Mouse (Mus musculus) kidney, embryonic 16.5 days (tissue): Measurements from ENCODE around the gene Nkain2. TPM values are rescaled to one million over a fixed set of nuclear protein-coding genes. Genes with fewer than 3 reads are reported as not detected.

Experiments
- ATAC-seq: fragments of 200-750 bp; cut with Nextera tagmentation; 2 replicates; pipeline ENCODE4 v1.8.0; 2017; ENCODE audit warnings: moderate TSS enrichment; ENCODE audit not compliant: low FRiP score, low TSS enrichment
- H3K27ac ChIP-seq: fragments of 300-500 bp; sonication (generic); 2 replicates; pipeline ENCODE4 v1.5.1; 2014; ENCODE audit warnings: low read length
- H3K27me3 ChIP-seq: fragments of 300-500 bp; sonication (generic); 2 replicates; pipeline ENCODE4 v1.6.1; 2014; ENCODE audit warnings: low read length, control low read depth, mixed read lengths; ENCODE audit not compliant: insufficient read depth
- H3K36me3 ChIP-seq: fragments of 300-500 bp; sonication (generic); 2 replicates; pipeline ENCODE4 v1.6.1; 2014; ENCODE audit warnings: low read length, control low read depth, mixed read lengths; ENCODE audit not compliant: insufficient read depth
- H3K4me1 ChIP-seq: fragments of 300-500 bp; sonication (generic); 2 replicates; pipeline ENCODE4 v1.6.1; 2014; ENCODE audit warnings: low read length, control low read depth, mixed read lengths; ENCODE audit not compliant: insufficient read depth
- H3K4me2 ChIP-seq: fragments of 300-500 bp; sonication (generic); replicated peaks from 2 replicates; pipeline ENCODE4 v1.6.1; 2014; ENCODE audit warnings: low read depth, low read length
- H3K4me3 ChIP-seq: fragments of 300-500 bp; sonication (generic); 2 replicates; pipeline ENCODE4 v1.5.1; 2014; ENCODE audit warnings: mild to moderate bottlenecking, low read length
- H3K9ac ChIP-seq: fragments of 300-500 bp; sonication (generic); replicated peaks from 2 replicates; pipeline ENCODE4 v1.6.1; 2014; ENCODE audit warnings: low read length
- H3K9me3 ChIP-seq: fragments of 300-500 bp; sonication (generic); 2 replicates; pipeline ENCODE4 v1.6.1; 2016; ENCODE audit warnings: low read length, control low read depth
- WGBS: fragments of 180-500 bp; shearing (Covaris S2); extraction: QIAGEN DNeasy Blood & Tissue Kit; methylation state at CpG from one replicate; pipeline ENCODE4 v1.1.7; 2014; 5-methylcytosine and 5-hydroxymethylcytosine counted together
- polyA plus RNA-seq: library from polyadenylated mRNA; unstranded; fragments of >200 nt; fragmentation: Nextera tagmentation; extraction: Ambion mirVana; gene quantifications from 2 replicates; pipeline ENCODE4 v1.2.1, GENCODE M21; 2015

The Nkain2 gene
- polyA plus RNA-seq, 1 experiment from 2014 or later = 0.24 TPM

- WGBS = 74% methylated on average over 4 of the region's 4 CpGs
- H3K4me2 ChIP-seq = no peak overlapping the region
- H3K9me3 ChIP-seq = no peaks in the 10 kb centered on the region
- no peaks in the 10 kb centered on the region for H3K36me3 ChIP-seq
- H3K9ac ChIP-seq = no peak overlapping the region
- H3K27me3 ChIP-seq = no peaks in the 10 kb centered on the region
- no peak for ATAC-seq
- H3K4me3 ChIP-seq = no peak overlapping the region
- no peak overlapping the region for H3K27ac ChIP-seq
- no peaks in the 10 kb centered on the region for H3K4me1 ChIP-seq
These were observed 646.9 kb downstream of the Nkain2 start for GRCm38 (mm10) chr10:32243266-32243882.

- Histone ChIP-seq H3K9ac (no peak overlapping the region), H3K9me3 (no peaks in the 10 kb centered on the region), H3K4me1 (no peaks in the 10 kb centered on the region), H3K4me2 (no peak overlapping the region), H3K27me3 (no peaks in the 10 kb centered on the region), H3K27ac (no peak overlapping the region), H3K36me3 (no peaks in the 10 kb centered on the region), H3K4me3 (no peak overlapping the region)
- no peak for ATAC-seq
These were observed 649.1 kb downstream of the Nkain2 start for GRCm38 (mm10) chr10:32241168-32241567.

GRCm38 (mm10) chr10:32182951-32183350 is 707.3 kb downstream of the Nkain2 start:
- Histone ChIP-seq H3K4me1 (no peaks in the 10 kb centered on the region), H3K9ac (no peak overlapping the region), H3K4me2 (no peak overlapping the region), H3K27ac (no peak overlapping the region), H3K27me3 (no peaks in the 10 kb centered on the region), H3K9me3 (no peaks in the 10 kb centered on the region), H3K4me3 (no peak overlapping the region), H3K36me3 (no peaks in the 10 kb centered on the region)
- ATAC-seq = no peak
- 89% methylated on average over 3 of the region's 3 CpGs for WGBS

- H3K9me3 ChIP-seq = no peaks in the 10 kb centered on the region
- no peaks in the 10 kb centered on the region for H3K4me1 ChIP-seq
- no peak for ATAC-seq
- H3K4me3 ChIP-seq = no peak overlapping the region
- H3K9ac ChIP-seq = no peak overlapping the region
- no peaks in the 10 kb centered on the region for H3K27me3 ChIP-seq
- no peaks in the 10 kb centered on the region for H3K36me3 ChIP-seq
- WGBS = 67% methylated on average over 1 of the region's 1 CpGs
- H3K27ac ChIP-seq = no peak overlapping the region
- H3K4me2 ChIP-seq = no peak overlapping the region
These were observed 798.9 kb downstream of the Nkain2 start for GRCm38 (mm10) chr10:32091354-32091753.

- Histone ChIP-seq H3K36me3 (no peaks in the 10 kb centered on the region), H3K27ac (no peak overlapping the region), H3K4me1 (no peaks in the 10 kb centered on the region), H3K9me3 (no peaks in the 10 kb centered on the region), H3K9ac (no peak overlapping the region), H3K27me3 (no peaks in the 10 kb centered on the region), H3K4me2 (no peak overlapping the region), H3K4me3 (no peak overlapping the region)
- WGBS = 79% methylated on average over 6 of the region's 6 CpGs
- ATAC-seq = no peak
These were observed 829.9 kb downstream of the Nkain2 start for GRCm38 (mm10) chr10:32060396-32060795.

GRCm38 (mm10) chr10:32058251-32058650 is 832.0 kb downstream of the Nkain2 start:
- Histone ChIP-seq H3K9ac (no peak overlapping the region), H3K36me3 (no peaks in the 10 kb centered on the region), H3K27me3 (no peaks in the 10 kb centered on the region), H3K4me3 (no peak overlapping the region), H3K4me1 (no peaks in the 10 kb centered on the region), H3K4me2 (no peak overlapping the region), H3K27ac (no peak overlapping the region), H3K9me3 (no peaks in the 10 kb centered on the region)
- WGBS = 86% methylated on average over 2 of the region's 2 CpGs
- no peak for ATAC-seq

- H3K4me1 ChIP-seq = no peaks in the 10 kb centered on the region
- no peak overlapping the region for H3K27ac ChIP-seq
- H3K4me2 ChIP-seq = no peak overlapping the region
- H3K36me3 ChIP-seq = no peaks in the 10 kb centered on the region
- H3K4me3 ChIP-seq = no peak overlapping the region
- no peaks in the 10 kb centered on the region for H3K27me3 ChIP-seq
- no peaks in the 10 kb centered on the region for H3K9me3 ChIP-seq
- WGBS = 81% methylated on average over 5 of the region's 5 CpGs
- H3K9ac ChIP-seq = no peak overlapping the region
- no peak for ATAC-seq
These were observed 837.5 kb downstream of the Nkain2 start for GRCm38 (mm10) chr10:32052546-32053295.

GRCm38 (mm10) chr10:32052045-32052444 is 838.2 kb downstream of the Nkain2 start:
- Histone ChIP-seq H3K36me3 (no peaks in the 10 kb centered on the region), H3K27me3 (no peaks in the 10 kb centered on the region), H3K4me2 (no peak overlapping the region), H3K27ac (no peak overlapping the region), H3K4me1 (no peaks in the 10 kb centered on the region), H3K9me3 (no peaks in the 10 kb centered on the region), H3K4me3 (no peak overlapping the region), H3K9ac (no peak overlapping the region)
- WGBS = 88% methylated on average over 6 of the region's 6 CpGs
- no peak for ATAC-seq

GRCm38 (mm10) chr10:32029996-32030395 is 860.3 kb downstream of the Nkain2 start:
- no peaks in the 10 kb centered on the region for H3K9me3 ChIP-seq
- H3K4me1 ChIP-seq = no peaks in the 10 kb centered on the region
- no peak overlapping the region for H3K4me3 ChIP-seq
- ATAC-seq = no peak
- no peak overlapping the region for H3K4me2 ChIP-seq
- no peaks in the 10 kb centered on the region for H3K36me3 ChIP-seq
- no peaks in the 10 kb centered on the region for H3K27me3 ChIP-seq
- 36% methylated on average over 1 of the region's 1 CpGs for WGBS
- no peak overlapping the region for H3K27ac ChIP-seq
- H3K9ac ChIP-seq = no peak overlapping the region

- WGBS = 62% methylated on average over 1 of the region's 1 CpGs
- ATAC-seq = no peak
- H3K36me3 ChIP-seq = no peaks in the 10 kb centered on the region
These were observed 871.9 kb downstream of the Nkain2 start for GRCm38 (mm10) chr10:32018385-32018784.

More at GRCm38 (mm10) chr10:32018385-32018784, 871.9 kb downstream of the Nkain2 start:
- Histone ChIP-seq H3K4me2 (no peak overlapping the region), H3K27me3 (no peaks in the 10 kb centered on the region), H3K9ac (no peak overlapping the region), H3K9me3 (no peaks in the 10 kb centered on the region), H3K4me1 (no peaks in the 10 kb centered on the region), H3K27ac (no peak overlapping the region), H3K4me3 (no peak overlapping the region)
